Mouse (Mus musculus) liver, adult 2 months (tissue): ENCODE results near the gene Cx3cr1. TPM values are rescaled to one million over a fixed set of nuclear protein-coding genes. Genes with fewer than 3 reads are reported as not detected.

Source experiments
- DNase-seq: peaks from one replicate; pipeline ENCODE4 v3.0.0-alpha.2; 2011; ENCODE audit warnings: low read depth, low spot score; ENCODE audit errors: extremely low read depth
- H3K27ac ChIP-seq: fragments of 200-500 bp; replicated peaks from 2 replicates; pipeline ENCODE4 v1.5.1; 2012; ENCODE audit warnings: low read depth, mild to moderate bottlenecking, control low read depth, inconsistent platforms, low read length; ENCODE audit not compliant: insufficient read depth
- H3K27me3 ChIP-seq: fragments of 200-500 bp; 2 replicates; pipeline ENCODE4 v1.6.1; 2012; ENCODE audit warnings: mild to moderate bottlenecking, moderate library complexity, low read length, inconsistent platforms; ENCODE audit not compliant: control insufficient read depth, insufficient read depth
- H3K36me3 ChIP-seq: fragments of 200-500 bp; 2 replicates; pipeline ENCODE4 v1.6.1; 2012; ENCODE audit warnings: low read length, inconsistent platforms; ENCODE audit not compliant: control insufficient read depth, insufficient read depth
- H3K4me1 ChIP-seq: fragments of 200-500 bp; 2 replicates; pipeline ENCODE4 v1.6.1; 2011; ENCODE audit warnings: low read length; ENCODE audit not compliant: control insufficient read depth, insufficient read depth
- H3K4me3 ChIP-seq: fragments of 200-500 bp; 2 replicates; pipeline ENCODE4 v1.5.1; 2011; ENCODE audit warnings: low read depth, mild to moderate bottlenecking, control low read depth, low read length, moderate library complexity; ENCODE audit not compliant: insufficient read depth
- H3K79me2 ChIP-seq: fragments of 200-500 bp; 2 replicates; pipeline ENCODE4 v1.6.1; 2012; ENCODE audit warnings: inconsistent platforms, mild to moderate bottlenecking, low read length, moderate library complexity; ENCODE audit not compliant: control insufficient read depth, insufficient read depth
- H3K9ac ChIP-seq: fragments of 200-500 bp; 2 replicates; pipeline ENCODE4 v1.6.1; 2012; ENCODE audit warnings: low read depth, mild to moderate bottlenecking, control low read depth, inconsistent platforms, low read length
- CTCF ChIP-seq: fragments of 200-500 bp; IDR thresholded peaks from 2 replicates; pipeline ENCODE4 v1.5.1; 2011; ENCODE audit warnings: low read depth, low read length, control low read depth
- POLR2A ChIP-seq: fragments of 200-500 bp; IDR thresholded peaks from 2 replicates; pipeline ENCODE4 v1.6.1; 2011; ENCODE audit warnings: low read length, control low read depth; ENCODE audit not compliant: insufficient read depth; ENCODE audit errors: extremely low read depth
- WGBS: fragments of 180-500 bp; shearing (Covaris S2); methylation state at CpG from one replicate; pipeline ENCODE4 v1.1.7; 2018; 5-methylcytosine and 5-hydroxymethylcytosine counted together
- polyA plus RNA-seq: library from polyadenylated mRNA; depleted of rRNA; stranded (reverse); fragments of >200 nt; gene quantifications from 2 replicates; pipeline ENCODE4 v1.2.3, GENCODE M21; 2012
- total RNA-seq: library from RNA; depleted of rRNA; stranded (reverse); fragments of >200 nt; gene quantifications from 2 replicates; pipeline ENCODE4 v1.2.3, GENCODE M21; 2014

The Cx3cr1 gene
- total and polyA plus RNA-seq, 2 experiments = 0.09 to 0.39 TPM

GRCm38 (mm10) chr9:119973869-119974520, 95.7 kb downstream of the Cx3cr1 start:
- no peak overlapping the region for H3K9ac ChIP-seq
- H3K4me1 ChIP-seq = peaks cover 24% of the 10 kb centered on the region
- no peak overlapping the region for H3K4me3 ChIP-seq
- no peak for DNase-seq
- WGBS = 94% methylated on average over 27 of the region's 27 CpGs
- no peaks in the 10 kb centered on the region for H3K27me3 ChIP-seq
- peaks cover 20% of the 10 kb centered on the region for H3K79me2 ChIP-seq
- no peak overlapping the region for H3K27ac ChIP-seq
- peaks cover 25% of the 10 kb centered on the region for H3K36me3 ChIP-seq
- TF ChIP-seq POLR2A (no peak), CTCF (peak; percentile 77)

DNA sequence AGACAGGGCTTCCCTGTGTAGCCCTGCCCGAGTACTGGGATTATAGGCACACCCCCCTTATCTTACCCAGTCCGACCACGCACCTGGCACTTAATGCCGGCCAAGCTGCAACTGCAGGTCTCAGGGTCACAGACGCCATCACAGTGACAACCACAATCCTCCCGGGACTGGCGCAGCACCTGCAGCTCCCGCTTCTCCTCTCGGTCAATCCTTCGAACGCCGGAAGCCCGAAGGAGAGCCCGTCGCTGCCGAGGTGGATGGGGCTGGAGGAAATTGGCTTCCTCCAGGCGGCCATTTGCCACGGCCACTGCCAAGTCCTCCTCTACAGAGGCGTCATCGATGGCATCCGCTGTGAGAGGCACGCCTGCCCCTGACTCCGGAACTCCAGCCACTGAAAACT, 96.4 kb downstream of the Cx3cr1 start:
- Histone ChIP-seq H3K4me3 (no peak overlapping the region), H3K27ac (no peak overlapping the region), H3K79me2 (peaks cover 13% of the 10 kb centered on the region), H3K9ac (no peak overlapping the region), H3K36me3 (peaks cover 25% of the 10 kb centered on the region), H3K27me3 (no peaks in the 10 kb centered on the region), H3K4me1 (peaks cover 17% of the 10 kb centered on the region)
- 94% methylated on average over 23 of the region's 23 CpGs for WGBS
- DNase-seq = no peak
- no peak for TF ChIP-seq CTCF
- no peak for TF ChIP-seq POLR2A

- H3K36me3 ChIP-seq = peaks cover 25% of the 10 kb centered on the region
- peak; percentile 94 for DNase-seq
Measured at GRCm38 (mm10) chr9:119972582-119972981, 97.1 kb downstream of the Cx3cr1 start.

GRCm38 (mm10) chr9:119972166-119972565, 97.5 kb downstream of the Cx3cr1 start:
- H3K36me3 ChIP-seq = peaks cover 25% of the 10 kb centered on the region
- H3K9ac ChIP-seq = no peak overlapping the region
- H3K79me2 ChIP-seq = peaks cover 4% of the 10 kb centered on the region
- TF ChIP-seq CTCF = no peak
- no peak for TF ChIP-seq POLR2A
- DNase-seq = no peak
- no peak overlapping the region for H3K27ac ChIP-seq
- H3K27me3 ChIP-seq = no peaks in the 10 kb centered on the region
- H3K4me3 ChIP-seq = no peak overlapping the region
- H3K4me1 ChIP-seq = peaks cover 10% of the 10 kb centered on the region
- 85% methylated on average over 10 of the region's 10 CpGs for WGBS

More at GRCm38 (mm10) chr9:119972582-119972981, 97.1 kb downstream of the Cx3cr1 start:
- no peaks in the 10 kb centered on the region for H3K27me3 ChIP-seq
- peaks cover 13% of the 10 kb centered on the region for H3K4me1 ChIP-seq
- no peak for TF ChIP-seq CTCF
- TF ChIP-seq POLR2A = no peak
- 20% methylated on average over 12 of the region's 12 CpGs for WGBS
- H3K27ac ChIP-seq = no peak overlapping the region
- no peak overlapping the region for H3K4me3 ChIP-seq
- no peak overlapping the region for H3K9ac ChIP-seq
- peaks cover 9% of the 10 kb centered on the region for H3K79me2 ChIP-seq

- no peak overlapping the region for H3K4me3 ChIP-seq
- no peak overlapping the region for H3K27ac ChIP-seq
- H3K4me1 ChIP-seq = peaks cover 10% of the 10 kb centered on the region
- no peak overlapping the region for H3K9ac ChIP-seq
- no peaks in the 10 kb centered on the region for H3K27me3 ChIP-seq
- DNase-seq = peak; percentile 63
- TF ChIP-seq CTCF (no peak), POLR2A (no peak)
- no peaks in the 10 kb centered on the region; the same call in 1 of the 2 replicates for H3K79me2 ChIP-seq
- 63% methylated on average over 7 of the region's 7 CpGs for WGBS
- peaks cover 22% of the 10 kb centered on the region for H3K36me3 ChIP-seq
Measured at GRCm38 (mm10) chr9:119970763-119971656, 98.7 kb downstream of the Cx3cr1 start.
